Mouse (Mus musculus) bone marrow, adult 2 months (tissue): ENCODE measurements at regions not wholly inside any gene's neighbourhood (a gene's known extent, or its start where the extent isn't known, plus 50 kb on each side); places are given as distances from the start of the nearest gene placed in this dataset.

Experiments
- CTCF ChIP-seq: fragments of 200-500 bp; IDR thresholded peaks from 2 replicates; pipeline ENCODE4 v1.5.1; 2011; ENCODE audit warnings: low read length, control low read depth; ENCODE audit not compliant: control insufficient read depth, insufficient read depth
- POLR2A ChIP-seq: fragments of 200-500 bp; IDR thresholded peaks from 2 replicates; pipeline ENCODE4 v1.6.1; 2011; ENCODE audit warnings: low read depth, mild to moderate bottlenecking, control low read depth, low read length, borderline replicate concordance; ENCODE audit not compliant: control insufficient read depth

DNA sequence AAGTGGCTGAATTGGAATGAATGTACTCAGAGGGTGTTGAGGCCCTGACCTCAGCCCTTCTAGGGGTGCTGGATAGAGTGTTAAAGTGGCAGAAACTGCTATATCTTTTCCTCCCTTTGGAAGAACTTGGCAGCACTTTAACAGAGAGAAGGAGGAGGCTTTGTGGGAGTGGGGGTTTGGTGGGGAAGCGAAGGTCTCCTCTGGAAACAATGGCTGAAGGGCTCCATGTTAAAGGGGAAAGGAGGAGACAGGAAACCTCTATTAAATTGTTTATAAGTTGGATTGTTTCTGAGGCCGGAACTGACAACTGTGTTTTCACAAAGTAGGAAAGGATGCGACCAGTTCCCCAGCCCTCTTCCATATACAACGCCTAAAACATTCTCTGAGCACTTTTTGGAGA, 83.7 kb upstream of the Jag1 start:
- TF ChIP-seq CTCF, result no peak
- no peak for TF ChIP-seq POLR2A
